Mouse (Mus musculus): ENCODE results near the gene Pip5k1c. TPM values are rescaled to one million over a fixed set of nuclear protein-coding genes. Genes with fewer than 3 reads are reported as not detected.

Gene Pip5k1c
- 246 TPM for polyA plus RNA-seq (2015; fragmentation: Illumina TruSeq; extraction: RNeasy Lipid Tissue Mini Kit (QIAGEN cat#74804); ENCODE audit: low read depth, low replicate concordance)

GRCm38 (mm10) chr10:81292554-81293333 lies at the start of gene Pip5k1c:
Pip5k1c (plus strand) TSS chr10:81292963.

GRCm38 (mm10) chr10:81252424-81253419 lies 40.0 kb upstream of the Pip5k1c start, which contains the start of gene Matk:
Matk (plus strand) TSS chr10:81252935.

GRCm38 (mm10) chr10:81266211-81267105 lies 26.3 kb upstream of the Pip5k1c start, which contains the start of the genes Mrpl54 and Apba3:
Mrpl54 (minus strand) TSS chr10:81266934.
Apba3 (plus strand) TSS chr10:81266960.

GRCm38 (mm10) chr10:81291511-81292104 lies 1.2 kb upstream of the Pip5k1c start, which contains the start of gene Tjp3:
Tjp3 (minus strand) TSS chr10:81291581.

GRCm38 (mm10) chr10:81320550-81321347 lies 28.0 kb downstream of the Pip5k1c start, which contains the start of gene Cactin:
Cactin (plus strand) TSS chr10:81321103.

GRCm38 (mm10) chr10:81328386-81328785 lies 35.6 kb downstream of the Pip5k1c start, which contains the start of gene Tbxa2r:
Tbxa2r (plus strand) TSS chr10:81328731.

GRCm38 (mm10) chr10:81342686-81343505 lies 50.1 kb downstream of the Pip5k1c start, which contains the start of gene Gipc3:
Gipc3 (minus strand) TSS chr10:81343266.

GRCm38 (mm10) chr10:81350351-81351063 lies 57.7 kb downstream of the Pip5k1c start, which contains the start of gene Hmg20b:
Hmg20b (minus strand) TSS chr10:81350480.

GRCm38 (mm10) chr10:81356991-81357844 lies 64.5 kb downstream of the Pip5k1c start, which contains the start of gene Mfsd12:
Mfsd12 (plus strand) TSS chr10:81357491.

GRCm38 (mm10) chr10:81365672-81366476 lies 73.1 kb downstream of the Pip5k1c start, which contains the start of gene 4930404N11Rik:
4930404N11Rik (minus strand) TSS chr10:81365816.

Other genes with a start within 250 kb of the Pip5k1c start
- 171 TPM for gene Sgta, start 232.8 kb upstream of the Pip5k1c start, polyA plus RNA-seq (2015; fragmentation: Illumina TruSeq; extraction: RNeasy Lipid Tissue Mini Kit (QIAGEN cat#74804); ENCODE audit: low read depth, low replicate concordance)
- 39.4 TPM for gene Thop1, start 222.9 kb upstream of the Pip5k1c start, polyA plus RNA-seq (2015; fragmentation: Illumina TruSeq; extraction: RNeasy Lipid Tissue Mini Kit (QIAGEN cat#74804); ENCODE audit: low read depth, low replicate concordance)
- gene Creb3l3, start 194.1 kb upstream of the Pip5k1c start, polyA plus RNA-seq (2015; fragmentation: Illumina TruSeq; extraction: RNeasy Lipid Tissue Mini Kit (QIAGEN cat#74804); ENCODE audit: low read depth, low replicate concordance), result 0.51 TPM
- gene Map2k2, start 187.0 kb upstream of the Pip5k1c start, polyA plus RNA-seq (2015; fragmentation: Illumina TruSeq; extraction: RNeasy Lipid Tissue Mini Kit (QIAGEN cat#74804); ENCODE audit: low read depth, low replicate concordance), result 96.3 TPM
- gene Zbtb7a, start 157.7 kb upstream of the Pip5k1c start, polyA plus RNA-seq (2015; fragmentation: Illumina TruSeq; extraction: RNeasy Lipid Tissue Mini Kit (QIAGEN cat#74804); ENCODE audit: low read depth, low replicate concordance), result 45.3 TPM
- gene Pias4, start 125.0 kb upstream of the Pip5k1c start, polyA plus RNA-seq (2015; fragmentation: Illumina TruSeq; extraction: RNeasy Lipid Tissue Mini Kit (QIAGEN cat#74804); ENCODE audit: low read depth, low replicate concordance), result 17.8 TPM
- gene Eef2, start 116.3 kb upstream of the Pip5k1c start, polyA plus RNA-seq (2015; fragmentation: Illumina TruSeq; extraction: RNeasy Lipid Tissue Mini Kit (QIAGEN cat#74804); ENCODE audit: low read depth, low replicate concordance), result 804 TPM
- gene Dapk3, start 110.0 kb upstream of the Pip5k1c start, polyA plus RNA-seq (2015; fragmentation: Illumina TruSeq; extraction: RNeasy Lipid Tissue Mini Kit (QIAGEN cat#74804); ENCODE audit: low read depth, low replicate concordance), result 65.2 TPM
- not detected for gene 4930442H23Rik, start 109.1 kb upstream of the Pip5k1c start, polyA plus RNA-seq (2015; fragmentation: Illumina TruSeq; extraction: RNeasy Lipid Tissue Mini Kit (QIAGEN cat#74804); ENCODE audit: low read depth, low replicate concordance)
- not detected for gene Nmrk2, start 90.9 kb upstream of the Pip5k1c start, polyA plus RNA-seq (2015; fragmentation: Illumina TruSeq; extraction: RNeasy Lipid Tissue Mini Kit (QIAGEN cat#74804); ENCODE audit: low read depth, low replicate concordance)
- gene Atcay, start 62.1 kb upstream of the Pip5k1c start, polyA plus RNA-seq (2015; fragmentation: Illumina TruSeq; extraction: RNeasy Lipid Tissue Mini Kit (QIAGEN cat#74804); ENCODE audit: low read depth, low replicate concordance), result 148 TPM
- gene Zfr2, start 59.8 kb upstream of the Pip5k1c start, polyA plus RNA-seq (2015; fragmentation: Illumina TruSeq; extraction: RNeasy Lipid Tissue Mini Kit (QIAGEN cat#74804); ENCODE audit: low read depth, low replicate concordance), result 39.4 TPM
- 194 TPM for gene Matk, start 40.0 kb upstream of the Pip5k1c start, polyA plus RNA-seq (2015; fragmentation: Illumina TruSeq; extraction: RNeasy Lipid Tissue Mini Kit (QIAGEN cat#74804); ENCODE audit: low read depth, low replicate concordance)
- 82.8 TPM for gene Mrpl54, start 26.0 kb upstream of the Pip5k1c start, polyA plus RNA-seq (2015; fragmentation: Illumina TruSeq; extraction: RNeasy Lipid Tissue Mini Kit (QIAGEN cat#74804); ENCODE audit: low read depth, low replicate concordance)
- 30.7 TPM for gene Apba3, start 26.0 kb upstream of the Pip5k1c start, polyA plus RNA-seq (2015; fragmentation: Illumina TruSeq; extraction: RNeasy Lipid Tissue Mini Kit (QIAGEN cat#74804); ENCODE audit: low read depth, low replicate concordance)
- 0.57 TPM for gene Tjp3, start 1.4 kb upstream of the Pip5k1c start, polyA plus RNA-seq (2015; fragmentation: Illumina TruSeq; extraction: RNeasy Lipid Tissue Mini Kit (QIAGEN cat#74804); ENCODE audit: low read depth, low replicate concordance)
- gene Cactin, start 28.1 kb downstream of the Pip5k1c start, polyA plus RNA-seq (2015; fragmentation: Illumina TruSeq; extraction: RNeasy Lipid Tissue Mini Kit (QIAGEN cat#74804); ENCODE audit: low read depth, low replicate concordance), result 18.8 TPM
- 0.85 TPM for gene Tbxa2r, start 35.8 kb downstream of the Pip5k1c start, polyA plus RNA-seq (2015; fragmentation: Illumina TruSeq; extraction: RNeasy Lipid Tissue Mini Kit (QIAGEN cat#74804); ENCODE audit: low read depth, low replicate concordance)
- 1.2 TPM for gene Gipc3, start 50.3 kb downstream of the Pip5k1c start, polyA plus RNA-seq (2015; fragmentation: Illumina TruSeq; extraction: RNeasy Lipid Tissue Mini Kit (QIAGEN cat#74804); ENCODE audit: low read depth, low replicate concordance)
- gene Hmg20b, start 57.5 kb downstream of the Pip5k1c start, polyA plus RNA-seq (2015; fragmentation: Illumina TruSeq; extraction: RNeasy Lipid Tissue Mini Kit (QIAGEN cat#74804); ENCODE audit: low read depth, low replicate concordance), result 24.4 TPM
- gene Mfsd12, start 64.5 kb downstream of the Pip5k1c start, polyA plus RNA-seq (2015; fragmentation: Illumina TruSeq; extraction: RNeasy Lipid Tissue Mini Kit (QIAGEN cat#74804); ENCODE audit: low read depth, low replicate concordance), result 19.9 TPM
- gene 4930404N11Rik, start 72.9 kb downstream of the Pip5k1c start, polyA plus RNA-seq (2015; fragmentation: Illumina TruSeq; extraction: RNeasy Lipid Tissue Mini Kit (QIAGEN cat#74804); ENCODE audit: low read depth, low replicate concordance), result not detected
- gene Fzr1, start 85.6 kb downstream of the Pip5k1c start, polyA plus RNA-seq (2015; fragmentation: Illumina TruSeq; extraction: RNeasy Lipid Tissue Mini Kit (QIAGEN cat#74804); ENCODE audit: low read depth, low replicate concordance), result 48.4 TPM
- gene Dohh, start 91.5 kb downstream of the Pip5k1c start, polyA plus RNA-seq (2015; fragmentation: Illumina TruSeq; extraction: RNeasy Lipid Tissue Mini Kit (QIAGEN cat#74804); ENCODE audit: low read depth, low replicate concordance), result 94.1 TPM
- 5.0 TPM for gene Gm48551, start 91.5 kb downstream of the Pip5k1c start, polyA plus RNA-seq (2015; fragmentation: Illumina TruSeq; extraction: RNeasy Lipid Tissue Mini Kit (QIAGEN cat#74804); ENCODE audit: low read depth, low replicate concordance)
- 3.5 TPM for gene Gm48552, start 96.0 kb downstream of the Pip5k1c start, polyA plus RNA-seq (2015; fragmentation: Illumina TruSeq; extraction: RNeasy Lipid Tissue Mini Kit (QIAGEN cat#74804); ENCODE audit: low read depth, low replicate concordance)
- gene Smim24, start 100.1 kb downstream of the Pip5k1c start, polyA plus RNA-seq (2015; fragmentation: Illumina TruSeq; extraction: RNeasy Lipid Tissue Mini Kit (QIAGEN cat#74804); ENCODE audit: low read depth, low replicate concordance), result 2.5 TPM
- gene Nfic, start 162.7 kb downstream of the Pip5k1c start, polyA plus RNA-seq (2015; fragmentation: Illumina TruSeq; extraction: RNeasy Lipid Tissue Mini Kit (QIAGEN cat#74804); ENCODE audit: low read depth, low replicate concordance), result 52.1 TPM
- gene Celf5, start 189.7 kb downstream of the Pip5k1c start, polyA plus RNA-seq (2015; fragmentation: Illumina TruSeq; extraction: RNeasy Lipid Tissue Mini Kit (QIAGEN cat#74804); ENCODE audit: low read depth, low replicate concordance), result 123 TPM
- gene Ncln, start 203.4 kb downstream of the Pip5k1c start, polyA plus RNA-seq (2015; fragmentation: Illumina TruSeq; extraction: RNeasy Lipid Tissue Mini Kit (QIAGEN cat#74804); ENCODE audit: low read depth, low replicate concordance), result 61.7 TPM
- 0.61 TPM for gene S1pr4, start 207.2 kb downstream of the Pip5k1c start, polyA plus RNA-seq (2015; fragmentation: Illumina TruSeq; extraction: RNeasy Lipid Tissue Mini Kit (QIAGEN cat#74804); ENCODE audit: low read depth, low replicate concordance)
- gene Gna15, start 231.3 kb downstream of the Pip5k1c start, polyA plus RNA-seq (2015; fragmentation: Illumina TruSeq; extraction: RNeasy Lipid Tissue Mini Kit (QIAGEN cat#74804); ENCODE audit: low read depth, low replicate concordance), result 1.9 TPM